Mouse (Mus musculus) heart, embryonic 13.5 days (tissue): ENCODE measurements around the gene Trp53i11. TPM values are rescaled to one million over a fixed set of nuclear protein-coding genes. Genes with fewer than 3 reads are reported as not detected.

Experiments used
- ATAC-seq: fragments of 200-750 bp; cut with Nextera tagmentation; 2 replicates; pipeline ENCODE4 v1.8.0; 2017; ENCODE audit warnings: moderate TSS enrichment; ENCODE audit not compliant: insufficient number of reproducible peaks, low FRiP score, low TSS enrichment; ENCODE audit errors: extremely low read depth
- H3K27ac ChIP-seq: fragments of 300-500 bp; sonication (generic); replicated peaks from 2 replicates; pipeline ENCODE4 v1.5.1; 2015; ENCODE audit warnings: moderate library complexity, mild to moderate bottlenecking, inconsistent platforms
- H3K27me3 ChIP-seq: fragments of 300-500 bp; sonication (generic); replicated peaks from 2 replicates; pipeline ENCODE4 v1.6.1; 2015; ENCODE audit warnings: mild to moderate bottlenecking, inconsistent platforms
- H3K36me3 ChIP-seq: fragments of 300-500 bp; sonication (generic); 2 replicates; pipeline ENCODE4 v1.6.1; 2015; ENCODE audit warnings: mild to moderate bottlenecking, inconsistent platforms
- H3K4me1 ChIP-seq: fragments of 300-500 bp; sonication (generic); 2 replicates; pipeline ENCODE4 v1.6.1; 2015; ENCODE audit warnings: inconsistent platforms
- H3K4me2 ChIP-seq: fragments of 300-500 bp; sonication (generic); 2 replicates; pipeline ENCODE4 v1.6.1; 2015; ENCODE audit warnings: inconsistent platforms, mild to moderate bottlenecking, moderate library complexity
- H3K4me3 ChIP-seq: fragments of 300-500 bp; sonication (generic); 2 replicates; pipeline ENCODE4 v1.5.1; 2015; ENCODE audit warnings: moderate library complexity, mild to moderate bottlenecking, inconsistent platforms
- H3K9ac ChIP-seq: fragments of 300-500 bp; sonication (generic); 2 replicates; pipeline ENCODE4 v1.6.1; 2015; ENCODE audit warnings: inconsistent platforms, mild to moderate bottlenecking, moderate library complexity
- H3K9me3 ChIP-seq: fragments of 300-500 bp; sonication (generic); 2 replicates; pipeline ENCODE4 v1.6.1; 2016; ENCODE audit warnings: inconsistent platforms
- WGBS: fragments of 180-500 bp; shearing (Covaris S2); methylation state at CpG from one replicate; pipeline ENCODE4 v1.1.7; 2015; ENCODE audit warnings: mixed read lengths; 5-methylcytosine and 5-hydroxymethylcytosine counted together
- polyA plus RNA-seq: library from polyadenylated mRNA; unstranded; fragments of >200 nt; fragmentation: Nextera tagmentation; extraction: Ambion mirVana; gene quantifications from 2 replicates; pipeline ENCODE4 v1.2.1, GENCODE M21; 2015

Gene Trp53i11
- 24.5 TPM in 2 replicates for polyA plus RNA-seq

- Histone ChIP-seq H3K9ac (peak within 1 kb of the TSS; percentile 86), H3K27me3 (peaks cover 52% of the 10 kb centered on the region), H3K4me1 (peaks cover 28% of the 10 kb centered on the region), H3K36me3 (no peaks in the 10 kb centered on the region), H3K4me2 (peak within 1 kb of the TSS; percentile 100), H3K9me3 (no peaks in the 10 kb centered on the region), H3K4me3 (peak within 1 kb of the TSS; percentile 81), H3K27ac (peak within 1 kb of the TSS; percentile 59)
- peak; percentile 70 for ATAC-seq
- WGBS: under 1% methylated on average over 67 of the region's 69 CpGs
Observed at GRCm38 (mm10) chr2:93187323-93187996, at the start of gene Trp53i11. Trp53i11 (plus strand) TSS chr2:93187548.

DNA sequence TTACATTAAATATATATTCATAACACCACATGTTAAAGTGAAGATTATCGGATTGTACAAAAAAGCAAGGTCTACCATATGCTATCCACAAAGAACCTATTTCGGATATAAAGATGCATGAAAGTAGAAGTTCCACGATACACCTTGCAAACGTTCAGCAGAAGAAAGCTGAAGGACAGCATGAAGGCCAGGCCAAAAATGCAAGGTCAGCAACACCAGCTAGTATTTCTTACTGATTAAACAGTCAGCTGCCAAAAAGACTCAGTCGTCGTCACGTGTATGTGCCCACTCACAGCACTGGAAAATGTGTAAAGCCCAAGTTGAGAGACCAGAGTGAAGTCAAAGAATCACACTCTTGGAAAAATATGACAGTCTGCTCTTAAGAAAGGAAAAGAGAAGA, 47.9 kb upstream of the Trp53i11 start:
- no peak overlapping the region for H3K4me3 ChIP-seq
- H3K4me2 ChIP-seq: no peak overlapping the region
- ATAC-seq: no peak
- no peaks in the 10 kb centered on the region for H3K9me3 ChIP-seq
- peaks cover 16% of the 10 kb centered on the region for H3K4me1 ChIP-seq
- no peaks in the 10 kb centered on the region for H3K36me3 ChIP-seq
- H3K27me3 ChIP-seq: no peaks in the 10 kb centered on the region
- WGBS: 78% methylated on average over 7 of the region's 7 CpGs
- no peak overlapping the region for H3K27ac ChIP-seq
- no peak overlapping the region for H3K9ac ChIP-seq

DNA sequence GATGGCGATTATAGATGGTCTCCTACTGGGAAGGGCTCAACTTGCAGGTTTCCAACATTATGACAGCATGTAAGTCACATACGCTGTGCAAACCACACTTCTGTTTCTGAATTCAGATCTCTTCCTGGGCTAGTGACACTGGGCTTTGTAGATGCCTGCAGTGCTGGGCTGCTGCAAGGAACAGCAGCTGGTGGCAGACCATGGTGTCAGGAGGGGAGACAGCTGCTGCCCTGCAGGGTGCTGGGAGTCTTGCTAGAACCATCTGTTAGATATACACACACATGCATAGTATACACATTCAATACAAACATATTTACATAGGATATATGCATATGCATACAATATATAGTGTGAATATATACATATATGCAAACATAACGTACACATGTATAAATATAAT, 46.0 kb upstream of the Trp53i11 start:
- 79% methylated on average over 3 of the region's 3 CpGs for WGBS
- ATAC-seq: no peak
- Histone ChIP-seq H3K4me1 (peaks cover 6% of the 10 kb centered on the region), H3K36me3 (no peaks in the 10 kb centered on the region), H3K27ac (no peak overlapping the region), H3K27me3 (no peaks in the 10 kb centered on the region), H3K9me3 (no peaks in the 10 kb centered on the region), H3K4me3 (no peak overlapping the region), H3K9ac (no peak overlapping the region), H3K4me2 (no peak overlapping the region)

DNA sequence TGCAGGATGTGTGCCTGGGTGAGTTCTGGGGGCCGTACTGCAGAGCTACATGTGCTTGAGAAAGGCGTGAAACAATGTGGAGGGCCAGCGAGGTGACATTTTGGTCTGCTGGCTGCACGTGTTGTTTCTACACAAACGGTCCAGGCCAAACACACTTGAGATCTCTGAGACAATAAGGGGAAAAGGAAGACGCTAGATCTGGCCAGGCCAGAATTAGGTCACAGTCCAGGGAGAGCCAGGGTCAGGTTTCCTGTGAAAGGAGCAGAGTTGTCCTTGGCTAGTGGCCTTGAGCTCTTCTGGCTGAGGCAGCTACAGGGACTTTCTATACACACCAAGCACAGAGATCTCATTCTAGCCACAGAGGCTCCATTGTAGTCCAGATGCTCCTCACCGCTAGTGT, 44.7 kb upstream of the Trp53i11 start:
- H3K4me1 ChIP-seq: peaks cover 6% of the 10 kb centered on the region
- H3K27ac ChIP-seq: peak overlapping the region; percentile 66
- ATAC-seq: no peak
- H3K27me3 ChIP-seq: no peaks in the 10 kb centered on the region; the same call in 1 of the 2 replicates
- 39% methylated on average over 7 of the region's 7 CpGs for WGBS
- H3K9ac ChIP-seq: no peak overlapping the region
- no peak overlapping the region for H3K4me2 ChIP-seq
- no peaks in the 10 kb centered on the region for H3K9me3 ChIP-seq
- H3K36me3 ChIP-seq: no peaks in the 10 kb centered on the region
- H3K4me3 ChIP-seq: no peak overlapping the region

DNA sequence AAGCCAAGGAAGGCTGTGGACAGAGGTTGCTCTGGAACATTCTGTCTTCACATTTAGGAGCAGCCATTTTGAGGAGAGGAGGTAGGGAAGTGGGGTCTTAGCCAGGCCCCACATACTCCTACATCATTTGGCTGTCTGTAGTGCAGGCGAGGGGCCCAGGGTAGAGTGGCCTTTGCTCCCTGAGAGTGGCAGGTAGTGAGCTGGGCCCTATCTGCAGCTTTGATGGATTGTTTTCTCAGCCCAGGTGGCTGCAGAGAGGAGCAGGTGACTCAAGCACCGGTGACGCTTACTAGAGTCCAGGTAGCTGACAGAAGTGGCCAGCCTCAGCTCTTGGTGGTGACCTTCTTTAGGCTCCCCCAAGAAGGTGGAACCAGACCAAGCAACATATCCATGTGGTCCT, 43.2 kb upstream of the Trp53i11 start:
- peaks cover 6% of the 10 kb centered on the region for H3K4me1 ChIP-seq
- no peak overlapping the region for H3K4me2 ChIP-seq
- no peak overlapping the region for H3K4me3 ChIP-seq
- no peak overlapping the region for H3K27ac ChIP-seq
- H3K9ac ChIP-seq: no peak overlapping the region
- H3K27me3 ChIP-seq: no peaks in the 10 kb centered on the region; the same call in 1 of the 2 replicates
- no peaks in the 10 kb centered on the region for H3K9me3 ChIP-seq
- 86% methylated on average over 3 of the region's 3 CpGs for WGBS
- H3K36me3 ChIP-seq: no peaks in the 10 kb centered on the region
- ATAC-seq: no peak

- Histone ChIP-seq H3K36me3 (no peaks in the 10 kb centered on the region), H3K27ac (no peak overlapping the region), H3K4me3 (no peak overlapping the region), H3K27me3 (no peaks in the 10 kb centered on the region; the same call in 1 of the 2 replicates), H3K4me1 (peaks cover 28% of the 10 kb centered on the region), H3K4me2 (no peak overlapping the region), H3K9ac (no peak overlapping the region), H3K9me3 (no peaks in the 10 kb centered on the region)
- no peak for ATAC-seq
- WGBS: 13% methylated on average over 2 of the region's 2 CpGs
Observed at GRCm38 (mm10) chr2:93150009-93150408, 37.3 kb upstream of the Trp53i11 start.

- Histone ChIP-seq H3K9me3 (no peaks in the 10 kb centered on the region), H3K9ac (no peak overlapping the region), H3K4me1 (peaks cover 28% of the 10 kb centered on the region), H3K36me3 (no peaks in the 10 kb centered on the region), H3K27me3 (no peaks in the 10 kb centered on the region; the same call in 1 of the 2 replicates), H3K4me3 (no peak overlapping the region), H3K4me2 (no peak overlapping the region), H3K27ac (no peak overlapping the region)
- 51% methylated on average over 9 of the region's 9 CpGs for WGBS
- ATAC-seq: no peak
Observed at GRCm38 (mm10) chr2:93150673-93151450, 36.5 kb upstream of the Trp53i11 start.

- no peak for ATAC-seq
- WGBS: 51% methylated on average over 6 of the region's 6 CpGs
- Histone ChIP-seq H3K4me3 (no peak overlapping the region), H3K9ac (no peak overlapping the region), H3K9me3 (no peaks in the 10 kb centered on the region), H3K4me1 (peaks cover 28% of the 10 kb centered on the region), H3K36me3 (no peaks in the 10 kb centered on the region), H3K27ac (no peak overlapping the region), H3K4me2 (no peak overlapping the region), H3K27me3 (no peaks in the 10 kb centered on the region; the same call in 1 of the 2 replicates)
Observed at GRCm38 (mm10) chr2:93152191-93152601, 35.2 kb upstream of the Trp53i11 start.

- Histone ChIP-seq H3K9me3 (no peaks in the 10 kb centered on the region), H3K27me3 (no peaks in the 10 kb centered on the region), H3K9ac (no peak overlapping the region), H3K4me2 (no peak overlapping the region), H3K4me1 (peaks cover 28% of the 10 kb centered on the region), H3K27ac (no peak overlapping the region), H3K36me3 (no peaks in the 10 kb centered on the region), H3K4me3 (no peak overlapping the region)
- 73% methylated on average over 7 of the region's 7 CpGs for WGBS
- ATAC-seq: no peak
Observed at GRCm38 (mm10) chr2:93152883-93153491, 34.4 kb upstream of the Trp53i11 start.

GRCm38 (mm10) chr2:93153833-93154232, 33.5 kb upstream of the Trp53i11 start:
- H3K9ac ChIP-seq: no peak overlapping the region
- H3K9me3 ChIP-seq: no peaks in the 10 kb centered on the region
- H3K27me3 ChIP-seq: no peaks in the 10 kb centered on the region
- no peak overlapping the region for H3K4me3 ChIP-seq
- H3K27ac ChIP-seq: no peak overlapping the region
- H3K36me3 ChIP-seq: no peaks in the 10 kb centered on the region
- 90% methylated on average over 1 of the region's 1 CpGs for WGBS
- H3K4me2 ChIP-seq: no peak overlapping the region
- peaks cover 28% of the 10 kb centered on the region for H3K4me1 ChIP-seq
- no peak for ATAC-seq

- 67% methylated on average over 1 of the region's 1 CpGs for whole genome bisulfite sequencing
- no peaks in the 10 kb centered on the region for H3K36me3 ChIP-seq
- H3K27ac ChIP-seq: no peak overlapping the region
- no peak overlapping the region for H3K9ac ChIP-seq
- no peaks in the 10 kb centered on the region for H3K27me3 ChIP-seq
- no peak for ATAC-seq
- no peak overlapping the region for H3K4me2 ChIP-seq
- no peak overlapping the region for H3K4me3 ChIP-seq
- no peaks in the 10 kb centered on the region for H3K9me3 ChIP-seq
- peaks cover 28% of the 10 kb centered on the region for H3K4me1 ChIP-seq
Observed at GRCm38 (mm10) chr2:93154486-93155032, 32.8 kb upstream of the Trp53i11 start.
